Mouse (Mus musculus) adrenal gland, adult 2 months (tissue): Measurements from ENCODE around the gene Zfp719. TPM values are rescaled to one million over a fixed set of nuclear protein-coding genes. Genes with fewer than 3 reads are reported as not detected.
A peak's percentile ranks its signal among the peaks of the same experiment; 100 is the strongest.

Source experiments
- DNase-seq: peaks from one replicate; pipeline ENCODE4 v3.0.0; 2021
- polyA plus RNA-seq: library from polyadenylated mRNA; depleted of rRNA; stranded (reverse); fragments of >200 nt; gene quantifications from 2 replicates; pipeline ENCODE4 v1.2.3, GENCODE M21; 2012; rRNA removed
- total RNA-seq, 2 experiments: library from RNA; stranded (reverse); gene quantifications; 2 replicates each; pipeline ENCODE4 v1.2.3; 2021

The Zfp719 gene
- total and polyA plus RNA-seq, 3 experiments, result 0.47 to 18.1 (median 12.8) TPM

- no peak for DNase-seq
Measured at GRCm38 (mm10) chr7:43607743-43608287, 28.4 kb downstream of the Zfp719 start.

- DNase-seq, result no peak
Measured at GRCm38 (mm10) chr7:43608316-43608824, 29.0 kb downstream of the Zfp719 start.

GRCm38 (mm10) chr7:43613816-43614551 is 34.6 kb downstream of the Zfp719 start:
- DNase-seq, result no peak

GRCm38 (mm10) chr7:43622927-43623326 is 43.5 kb downstream of the Zfp719 start:
- DNase-seq, result no peak

- no peak for DNase-seq
Measured at GRCm38 (mm10) chr7:43623819-43624218, 44.4 kb downstream of the Zfp719 start.

GRCm38 (mm10) chr7:43625065-43625464 is 45.7 kb downstream of the Zfp719 start:
- no peak for DNase-seq

GRCm38 (mm10) chr7:43625794-43626422 is 46.5 kb downstream of the Zfp719 start:
- DNase-seq, result no peak

GRCm38 (mm10) chr7:43633940-43634339 is 54.5 kb downstream of the Zfp719 start:
- no peak for DNase-seq

GRCm38 (mm10) chr7:43634500-43634899 is 55.1 kb downstream of the Zfp719 start, which contains the start of gene Ceacam18:
Gene Ceacam18 (plus strand): TSS chr7:43634707.
- no peak for DNase-seq

GRCm38 (mm10) chr7:43636194-43636593 is 56.8 kb downstream of the Zfp719 start:
- no peak for DNase-seq

GRCm38 (mm10) chr7:43637118-43637517 is 57.7 kb downstream of the Zfp719 start:
- DNase-seq, result no peak

GRCm38 (mm10) chr7:43642587-43642986 is 63.2 kb downstream of the Zfp719 start:
- peak; percentile 80 for DNase-seq

Other genes starting within 250 kb of the Zfp719 start
- gene Siglecf, start 228.3 kb upstream of the Zfp719 start, total RNA-seq, result not detected
- 0.04 and 0.18 TPM in 2 replicates for gene Siglecf, start 228.3 kb upstream of the Zfp719 start, polyA plus RNA-seq
- gene Siglecg, start 171.4 kb upstream of the Zfp719 start, total RNA-seq, result under 1 TPM in 1 of 2 experiments, not detected in 1; 0.17 TPM
- gene Siglecg, start 171.4 kb upstream of the Zfp719 start, polyA plus RNA-seq, result 0.58 and 1.0 TPM in 2 replicates
- not detected for gene Lim2, start 151.9 kb upstream of the Zfp719 start, total RNA-seq
- gene Lim2, start 151.9 kb upstream of the Zfp719 start, polyA plus RNA-seq, result not detected in 2 replicates
- gene Nkg7, start 142.5 kb upstream of the Zfp719 start, total RNA-seq, result 1 to 10 TPM in 1 of 2 experiments, under 1 TPM in 1; 0.61 to 1.2 TPM
- gene Nkg7, start 142.5 kb upstream of the Zfp719 start, polyA plus RNA-seq, result 2.1 and 2.6 TPM in 2 replicates
- gene Cldnd2, start 138.8 kb upstream of the Zfp719 start, total RNA-seq, result not detected
- not detected in 2 replicates for gene Cldnd2, start 138.8 kb upstream of the Zfp719 start, polyA plus RNA-seq
- gene Etfb, start 135.5 kb upstream of the Zfp719 start, total RNA-seq, result 100 to 1,000 TPM; 367 to 728 TPM
- gene Etfb, start 135.5 kb upstream of the Zfp719 start, polyA plus RNA-seq, result 33.7 and 44.2 TPM in 2 replicates
- gene Gm45233, start 135.5 kb upstream of the Zfp719 start, total RNA-seq, result 1 to 10 TPM in 1 of 2 experiments, under 1 TPM in 1; 0.58 to 1.5 TPM
- gene Gm45233, start 135.5 kb upstream of the Zfp719 start, polyA plus RNA-seq, result 1.7 and 4.6 TPM in 2 replicates
- gene Vsig10l, start 116.5 kb upstream of the Zfp719 start, total RNA-seq, result 1 to 10 TPM; 2.2 to 2.8 TPM
- 7.9 and 10.9 TPM in 2 replicates for gene Vsig10l, start 116.5 kb upstream of the Zfp719 start, polyA plus RNA-seq
- 1 to 10 TPM; 2.2 to 3.3 TPM for gene Iglon5, start 89.5 kb upstream of the Zfp719 start, total RNA-seq
- 3.3 and 4.4 TPM in 2 replicates for gene Iglon5, start 89.5 kb upstream of the Zfp719 start, polyA plus RNA-seq
- gene 4931406B18Rik, start 73.7 kb upstream of the Zfp719 start, total RNA-seq, result not detected
- gene 4931406B18Rik, start 73.7 kb upstream of the Zfp719 start, polyA plus RNA-seq, result not detected in 2 replicates
- gene Cd33, start 35.2 kb upstream of the Zfp719 start, total RNA-seq, result 1 to 10 TPM; 3.1 to 4.5 TPM
- 3.8 and 6.1 TPM in 2 replicates for gene Cd33, start 35.2 kb upstream of the Zfp719 start, polyA plus RNA-seq
- gene Zfp658, start 17.4 kb upstream of the Zfp719 start, total RNA-seq, result 1 to 10 TPM; 2.0 to 3.1 TPM
- 0.52 and 0.71 TPM in 2 replicates for gene Zfp658, start 17.4 kb upstream of the Zfp719 start, polyA plus RNA-seq
- gene Zfp819, start 27.6 kb downstream of the Zfp719 start, total RNA-seq, result not detected
- gene Zfp819, start 27.6 kb downstream of the Zfp719 start, polyA plus RNA-seq, result not detected in 2 replicates
- not detected for gene Ceacam18, start 55.1 kb downstream of the Zfp719 start, total RNA-seq
- gene Ceacam18, start 55.1 kb downstream of the Zfp719 start, polyA plus RNA-seq, result not detected in 2 replicates
- gene Siglece, start 80.6 kb downstream of the Zfp719 start, total RNA-seq, result 1 to 10 TPM; 3.5 to 5.0 TPM
- gene Siglece, start 80.6 kb downstream of the Zfp719 start, polyA plus RNA-seq, result 3.6 and 5.3 TPM in 2 replicates
- gene Ctu1, start 92.4 kb downstream of the Zfp719 start, total RNA-seq, result 10 to 100 TPM in 1 of 2 experiments, 1 to 10 TPM in 1; 9.9 to 10.4 TPM
- 20.1 and 21.3 TPM in 2 replicates for gene Ctu1, start 92.4 kb downstream of the Zfp719 start, polyA plus RNA-seq
- gene Klk14, start 110.8 kb downstream of the Zfp719 start, total RNA-seq, result not detected
- gene Klk14, start 110.8 kb downstream of the Zfp719 start, polyA plus RNA-seq, result not detected in 2 replicates
- gene Klk13, start 133.0 kb downstream of the Zfp719 start, total RNA-seq, result not detected
- gene Klk13, start 133.0 kb downstream of the Zfp719 start, polyA plus RNA-seq, result 0.12 and 0.36 TPM in 2 replicates
- not detected for gene Klk12, start 189.3 kb downstream of the Zfp719 start, total RNA-seq
- gene Klk12, start 189.3 kb downstream of the Zfp719 start, polyA plus RNA-seq, result not detected in 2 replicates
- not detected for gene Klk11, start 195.0 kb downstream of the Zfp719 start, total RNA-seq
- gene Klk11, start 195.0 kb downstream of the Zfp719 start, polyA plus RNA-seq, result not detected in 2 replicates
- gene Klk10, start 201.4 kb downstream of the Zfp719 start, total RNA-seq, result under 1 TPM; 0.40 to 0.62 TPM
- gene Klk10, start 201.4 kb downstream of the Zfp719 start, polyA plus RNA-seq, result 1.0 and 1.4 TPM in 2 replicates
- not detected for gene Klk9, start 212.3 kb downstream of the Zfp719 start, total RNA-seq
- not detected in 2 replicates for gene Klk9, start 212.3 kb downstream of the Zfp719 start, polyA plus RNA-seq
- gene Klk8, start 218.0 kb downstream of the Zfp719 start, total RNA-seq, result 1 to 10 TPM; 3.0 to 3.5 TPM
- 1.4 and 2.3 TPM in 2 replicates for gene Klk8, start 218.0 kb downstream of the Zfp719 start, polyA plus RNA-seq
- not detected for gene Klk7, start 231.7 kb downstream of the Zfp719 start, total RNA-seq
- gene Klk7, start 231.7 kb downstream of the Zfp719 start, polyA plus RNA-seq, result not detected in 2 replicates
- not detected for gene Klk6, start 244.9 kb downstream of the Zfp719 start, total RNA-seq
- not detected in 2 replicates for gene Klk6, start 244.9 kb downstream of the Zfp719 start, polyA plus RNA-seq